Mouse (Mus musculus) T-cell, adult 2 months (primary cell): ENCODE measurements at regions not wholly inside any gene's neighbourhood (a gene's known extent, or its start where the extent isn't known, plus 50 kb on each side); places are given as distances from the start of the nearest gene placed in this dataset.

Experiments
- DNase-seq: peaks from one replicate; pipeline ENCODE4 v3.0.0; 2022; ENCODE audit warnings: low spot score

DNA sequence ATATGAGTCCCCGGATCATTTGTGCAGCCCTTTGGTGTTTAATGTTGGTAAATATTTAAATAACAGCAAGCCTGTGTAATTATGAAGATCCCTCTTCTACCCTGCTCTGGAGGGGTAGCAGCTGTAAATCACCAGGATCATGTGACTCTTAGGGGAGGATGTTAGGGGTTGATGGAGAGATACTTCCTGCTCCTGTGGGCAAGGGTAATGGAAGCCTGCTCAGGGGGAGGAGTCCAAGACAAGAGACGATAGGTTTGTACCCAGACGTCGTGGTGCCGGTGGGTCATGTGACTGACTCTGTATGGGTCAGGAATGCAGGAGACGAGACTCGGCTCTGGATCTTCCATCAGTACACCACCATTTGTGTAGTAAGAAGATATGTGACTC, 166.7 kb downstream of the Cdh26 start:
- DNase-seq, result no peak

- DNase-seq, result no peak
Measured at GRCm38 (mm10) chr2:178598371-178598770, 168.0 kb downstream of the Cdh26 start.

- DNase-seq, result no peak
Measured at GRCm38 (mm10) chr2:178598836-178599235, 168.5 kb downstream of the Cdh26 start.

GRCm38 (mm10) chr2:178603443-178603842, 173.1 kb downstream of the Cdh26 start:
- DNase-seq, result no peak

DNA sequence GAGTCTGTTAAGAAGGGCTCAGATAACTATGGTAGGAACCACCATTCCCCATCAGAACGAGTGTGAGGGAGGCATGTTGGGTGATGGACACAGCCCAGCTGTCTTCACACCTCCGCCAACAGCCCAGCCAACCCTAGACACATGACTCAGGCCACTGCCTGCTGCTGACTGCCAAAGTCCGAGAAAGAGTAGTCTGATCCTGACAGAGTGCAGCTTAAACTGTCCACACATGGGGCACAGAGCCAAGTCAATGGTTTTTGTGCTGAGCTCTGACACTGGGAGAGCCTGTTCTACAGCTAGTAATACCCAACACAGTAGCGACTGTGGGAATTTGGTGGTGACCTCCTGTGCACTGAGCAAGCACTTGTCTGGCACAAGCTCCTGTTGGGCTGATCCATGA, 176.4 kb downstream of the Cdh26 start:
- DNase-seq, result no peak

DNA sequence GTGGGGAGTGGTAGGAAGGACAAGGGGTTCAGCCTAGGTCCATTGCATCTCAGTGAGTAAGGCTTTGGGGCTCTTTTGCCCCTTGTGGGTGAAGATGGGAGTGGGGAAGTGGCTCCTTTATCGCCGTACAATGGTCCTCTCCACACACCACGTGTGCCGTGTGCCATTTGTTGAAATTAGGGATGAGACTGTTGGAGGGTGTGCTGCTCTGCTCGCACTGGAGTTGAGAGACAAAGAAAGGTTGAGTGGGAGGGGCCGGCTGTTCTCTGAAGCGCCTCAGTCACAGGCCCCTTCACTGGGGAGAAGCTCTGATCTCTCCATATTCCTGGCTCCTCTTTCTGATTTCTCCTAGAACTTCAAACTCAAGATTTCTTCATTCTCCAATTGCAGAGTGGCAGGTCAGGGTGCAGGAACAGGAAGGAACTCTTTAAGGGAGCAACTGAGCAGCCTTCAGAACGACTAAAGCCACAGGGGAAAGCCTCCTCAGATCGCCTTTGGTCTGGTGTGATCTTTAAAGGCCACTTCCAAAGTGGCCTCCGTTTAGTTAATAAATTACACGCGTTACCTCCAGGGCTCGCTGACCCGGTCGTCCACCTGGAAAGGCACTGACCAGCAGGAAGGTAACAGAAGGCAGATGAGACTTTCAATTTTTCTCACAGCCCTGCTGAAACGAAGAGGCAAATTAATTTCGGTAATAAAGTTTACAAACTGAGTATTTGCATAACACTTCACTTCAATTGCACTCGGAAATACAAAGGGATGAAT, 180.1 kb downstream of the Cdh26 start:
- DNase-seq, result no peak

- DNase-seq, result no peak
Measured at GRCm38 (mm10) chr2:178614761-178615160, 184.4 kb downstream of the Cdh26 start.

GRCm38 (mm10) chr2:178622801-178623200, 192.5 kb downstream of the Cdh26 start:
- DNase-seq, result no peak

DNA sequence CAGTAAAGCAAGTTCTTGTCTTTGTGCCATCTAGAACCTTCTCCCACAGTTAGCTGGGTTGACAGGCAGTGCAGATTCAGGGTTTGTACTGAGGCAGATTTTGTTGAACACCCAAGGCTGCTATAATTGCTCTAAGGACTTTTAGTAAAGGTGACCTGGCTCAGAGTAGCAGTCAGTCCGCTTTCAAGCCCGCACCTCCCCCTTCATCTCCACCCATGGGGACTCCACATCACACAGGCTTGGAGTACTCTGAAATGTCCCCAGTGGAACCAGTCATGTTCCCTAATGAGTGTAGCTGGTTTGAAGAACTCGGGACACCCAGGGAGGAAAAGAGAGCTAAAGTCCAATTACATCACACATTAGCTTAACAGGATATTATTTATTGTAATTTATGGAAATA, 194.1 kb downstream of the Cdh26 start:
- no peak for DNase-seq

DNA sequence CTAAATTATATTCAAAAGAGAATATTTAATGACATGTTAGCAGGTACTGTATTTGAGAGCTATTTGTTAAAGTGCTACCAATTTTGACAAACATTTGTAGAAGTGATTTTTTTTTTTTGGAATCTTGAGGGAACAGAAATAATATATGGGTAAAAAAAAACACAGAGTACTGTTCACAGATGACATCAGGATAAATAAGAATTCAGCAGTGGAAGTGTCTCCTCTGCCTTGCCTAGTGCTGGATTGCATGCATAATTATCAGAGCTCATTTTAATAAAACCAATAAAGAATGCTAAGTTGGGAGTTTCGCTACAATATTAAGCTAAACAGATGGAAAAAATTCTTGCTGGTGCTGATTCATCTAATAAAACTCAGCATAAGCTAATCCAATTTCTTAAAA, 194.6 kb downstream of the Cdh26 start:
- DNase-seq, result no peak

GRCm38 (mm10) chr2:178629756-178630155, 199.4 kb downstream of the Cdh26 start:
- DNase-seq, result no peak

DNA sequence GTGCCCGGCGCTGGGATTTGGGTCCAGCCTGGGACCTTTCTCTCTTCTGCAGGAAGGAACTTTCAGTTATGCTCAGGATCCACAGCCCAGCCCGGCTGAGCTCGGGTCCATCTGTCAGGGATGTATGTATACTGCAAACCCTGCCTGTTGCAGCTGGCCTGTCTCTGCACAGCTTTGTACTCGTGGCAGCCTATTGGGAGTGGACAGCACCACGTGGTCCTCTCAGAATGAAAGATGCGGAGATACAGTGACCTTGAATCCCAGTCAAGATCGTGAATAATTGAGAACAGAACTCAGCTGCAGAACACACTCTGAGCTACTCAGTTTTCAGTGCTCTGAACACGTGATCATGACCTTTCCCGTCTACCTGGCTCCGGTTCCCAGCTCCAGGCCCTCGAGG, 200.2 kb downstream of the Cdh26 start:
- DNase-seq, result no peak

- DNase-seq, result no peak
Measured at GRCm38 (mm10) chr2:178631336-178631735, 201.0 kb downstream of the Cdh26 start.

DNA sequence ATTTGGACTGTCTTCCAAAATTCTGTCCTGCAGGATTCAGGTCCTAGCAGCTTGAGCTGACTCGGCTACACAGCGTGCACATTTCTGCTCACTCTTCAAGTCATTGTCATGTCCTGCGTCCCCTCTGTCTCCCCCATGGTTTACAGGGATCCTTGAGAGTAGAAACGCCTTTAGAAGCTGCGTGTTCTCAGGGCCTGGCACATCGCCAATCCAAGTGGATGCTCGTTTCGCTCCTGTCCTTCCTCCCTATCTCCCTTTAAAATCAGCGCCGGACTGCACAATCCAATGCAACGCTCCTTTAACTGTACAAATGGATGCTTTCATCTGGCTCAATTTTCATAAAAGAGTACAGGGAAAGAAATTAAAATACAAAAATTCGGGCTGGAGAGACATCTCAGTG, 201.6 kb downstream of the Cdh26 start:
- no peak for DNase-seq

GRCm38 (mm10) chr2:178632831-178633585, 202.7 kb downstream of the Cdh26 start:
- DNase-seq, result no peak

DNA sequence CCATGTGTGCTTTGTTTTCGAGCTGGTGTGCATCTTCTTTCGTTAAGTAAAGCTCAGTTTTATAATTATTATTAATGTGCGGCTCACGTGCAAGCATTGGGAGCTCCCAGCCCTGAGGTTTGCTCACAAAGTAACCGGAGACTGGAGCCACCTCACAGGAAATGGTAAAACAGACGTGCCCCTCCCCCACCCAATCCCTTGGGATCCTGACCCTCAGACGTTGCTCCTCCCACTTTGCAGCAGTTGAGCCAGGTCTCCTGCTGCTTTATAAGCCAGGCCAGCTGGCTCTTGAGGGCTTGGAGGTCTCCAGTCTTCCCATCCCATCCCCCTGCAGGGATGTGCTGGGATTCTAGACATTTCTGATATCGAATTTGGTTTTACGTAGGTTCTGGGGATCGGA, 203.8 kb downstream of the Cdh26 start:
- no peak for DNase-seq

- no peak for DNase-seq
Measured at GRCm38 (mm10) chr2:178635685-178636084, 205.4 kb downstream of the Cdh26 start.

GRCm38 (mm10) chr2:178636901-178637300, 206.6 kb downstream of the Cdh26 start:
- no peak for DNase-seq

- no peak for DNase-seq
Measured at GRCm38 (mm10) chr2:178642137-178643052, 212.1 kb downstream of the Cdh26 start.

GRCm38 (mm10) chr2:178643053-178643402, 212.7 kb downstream of the Cdh26 start:
- no peak for DNase-seq

DNA sequence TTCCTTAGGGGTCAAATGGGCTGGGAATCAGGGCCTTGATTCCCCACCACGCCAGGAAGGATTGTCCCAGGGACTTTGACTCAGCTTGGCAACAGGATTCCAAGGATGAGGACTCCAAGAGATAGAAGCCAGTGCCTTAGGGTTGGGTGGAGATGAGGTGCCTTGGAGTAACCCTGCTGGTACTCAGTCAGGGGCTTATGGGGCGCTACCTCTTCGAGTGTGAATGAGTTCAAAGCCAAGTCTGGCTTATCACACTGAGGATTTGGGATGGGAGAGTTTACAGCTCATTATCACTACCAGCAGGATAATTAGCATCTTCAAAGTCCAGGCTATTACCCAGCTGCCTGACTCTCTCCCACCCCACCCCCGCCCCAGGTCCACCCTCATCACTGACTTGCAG, 213.5 kb downstream of the Cdh26 start:
- no peak for DNase-seq

DNA sequence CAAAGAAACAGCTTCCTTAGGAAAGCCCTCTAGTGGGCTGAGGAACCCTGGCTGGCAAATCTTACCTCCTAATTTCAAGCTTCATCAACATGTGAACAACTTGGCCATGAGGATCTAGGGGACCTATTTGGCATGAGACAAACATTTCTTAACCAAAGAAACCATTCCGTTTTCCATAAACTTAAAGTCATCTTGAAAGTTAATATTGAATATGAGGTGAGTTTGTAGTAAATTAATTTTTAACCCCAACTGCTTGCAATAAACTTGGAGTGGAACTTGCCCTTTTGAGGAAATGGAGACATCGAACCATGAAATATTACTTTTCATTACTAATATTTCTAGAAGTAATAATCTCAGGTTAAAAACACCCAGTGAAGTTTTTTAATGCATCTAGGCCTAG, 229.7 kb downstream of the Cdh26 start:
- DNase-seq, result no peak

DNA sequence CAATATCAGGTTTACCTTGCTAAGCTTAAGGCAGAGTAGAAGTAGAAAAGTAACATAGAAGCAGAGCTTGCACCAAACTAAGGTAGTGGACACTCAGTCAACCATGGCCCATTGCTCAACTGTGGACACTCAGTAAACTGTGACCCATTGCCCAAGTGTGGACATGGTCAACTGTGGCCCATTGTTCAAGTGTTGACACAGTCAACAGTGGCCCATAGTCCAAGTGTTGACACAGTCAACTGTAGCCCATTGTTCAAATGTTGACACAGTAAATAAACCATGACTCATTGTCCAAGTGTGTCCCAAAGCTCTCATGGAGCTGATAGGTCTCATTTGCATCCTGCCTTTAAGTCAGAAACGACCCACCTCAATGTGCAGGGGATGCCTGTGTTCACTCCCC, 232.1 kb downstream of the Cdh26 start:
- no peak for DNase-seq
